Mouse (Mus musculus): Measurements from ENCODE around the gene Zfp219. TPM values are rescaled to one million over a fixed set of nuclear protein-coding genes. Genes with fewer than 3 reads are reported as not detected.

The Zfp219 gene
- polyA plus RNA-seq, 1 experiment from 2014 or later: 74.8 TPM

GRCm38 (mm10) chr14:52012085-52012484 lies 8.4 kb downstream of the Zfp219 start:
- in situ Hi-C loops (cut with MboI; ENCODE audit: low pct_unique_long_range_greater_than_20kb): no loop called here

GRCm38 (mm10) chr14:52011683-52012082 lies 8.8 kb downstream of the Zfp219 start:
- ATAC-seq: no peak
- in situ Hi-C loops (cut with MboI; ENCODE audit: low pct_unique_long_range_greater_than_20kb): no loop called here
- H3K27me3 ChIP-seq: no peaks in the 10 kb centered on the region
- ChIA-PET POLR2A (interaction anchor here (1.9 kb wide), 1 partner anchor 9 kb away, joined by 8 read pairs; the partner anchor contains the start of gene Zfp219), CTCF (interaction anchor here (1.5 kb wide), 1 partner anchor 108 kb away, joined by 3 read pairs; no protein-coding TSS in a partner anchor)
- TF ChIP-seq CTCF (IDR thresholded peaks at IDR 0.05): no peak
- DNase-seq (ENCODE audit: low read depth, low spot score): no peak

More at GRCm38 (mm10) chr14:52012085-52012484, 8.4 kb downstream of the Zfp219 start:
- H3K27me3 ChIP-seq: no peaks in the 10 kb centered on the region
- TF ChIP-seq CTCF (IDR thresholded peaks at IDR 0.05): no peak
- no peak for ATAC-seq
- POLR2A ChIA-PET: no interaction called here
- CTCF ChIA-PET: interaction anchor here (1.5 kb wide), 1 partner anchor 109 kb away, joined by 3 read pairs; no protein-coding TSS in a partner anchor
- no peak for DNase-seq (ENCODE audit: low read depth, low spot score)

DNA sequence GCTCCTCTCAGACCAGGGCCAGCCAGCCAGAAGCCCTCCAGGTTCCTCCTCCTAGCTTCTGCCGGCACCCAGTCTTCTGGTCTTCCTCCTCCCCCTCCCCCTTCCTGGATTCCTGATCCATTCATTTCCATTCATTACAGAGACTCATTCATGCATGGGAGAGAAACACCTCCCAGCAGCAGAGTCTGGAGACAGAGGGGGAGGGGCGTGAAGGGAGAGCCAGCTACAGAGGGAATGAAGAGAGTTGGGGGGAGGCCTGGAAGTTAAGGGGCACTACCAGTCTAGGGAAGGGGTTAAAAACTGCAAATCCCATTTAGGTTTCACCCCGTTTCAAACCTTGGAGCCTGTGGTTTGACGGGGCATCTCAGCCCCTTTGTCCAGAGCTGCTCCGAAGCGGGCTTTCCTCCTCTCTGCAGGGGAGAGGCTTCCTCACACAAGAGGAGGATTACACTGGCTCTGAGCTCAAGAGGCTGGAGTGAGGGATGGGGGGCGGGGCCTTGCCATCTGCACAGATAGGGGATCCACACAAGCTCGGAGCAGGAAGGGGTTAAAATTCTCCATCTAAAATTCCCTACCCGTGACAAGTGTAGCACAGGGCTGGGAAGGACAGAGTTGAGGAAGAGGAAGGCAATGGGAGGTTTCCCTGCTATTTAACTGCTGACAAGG lies 10.0 kb downstream of the Zfp219 start:
- TF ChIP-seq CTCF (IDR thresholded peaks at IDR 0.05): no peak
- in situ Hi-C loops (cut with MboI; ENCODE audit: low pct_unique_long_range_greater_than_20kb): no loop called here

DNA sequence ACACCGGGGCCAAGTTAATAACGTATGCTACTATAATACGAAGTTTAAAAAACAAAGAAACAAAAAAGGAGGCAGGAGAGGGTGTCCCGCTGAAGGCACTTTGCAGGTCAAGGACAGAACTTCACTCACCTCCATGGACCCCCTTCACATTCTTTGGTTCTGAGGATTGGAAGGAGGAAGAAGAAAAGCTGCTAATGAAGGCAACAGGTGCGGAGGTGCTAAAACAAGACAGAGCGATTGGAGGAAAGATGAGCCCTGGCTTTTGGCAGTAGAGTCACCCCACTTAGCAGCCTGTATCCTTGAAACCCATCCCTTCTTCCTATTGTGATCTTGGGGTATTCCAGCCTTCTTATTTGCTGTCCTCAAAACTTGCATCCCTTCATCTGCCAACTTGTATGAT lies 10.7 kb downstream of the Zfp219 start:
- in situ Hi-C loops (cut with MboI; ENCODE audit: low pct_unique_long_range_greater_than_20kb): no loop called here
- TF ChIP-seq CTCF (IDR thresholded peaks at IDR 0.05): no peak
- POLR2A ChIA-PET: interaction anchor here (1.9 kb wide), 1 partner anchor 11 kb away, joined by 8 read pairs; the partner anchor contains the start of gene Zfp219

More for the DNA sequence above, 10.0 kb downstream of the Zfp219 start:
- ATAC-seq (peak; percentile 52), DNase-seq (ENCODE audit: low read depth, low spot score) (peak; percentile 51)
- ChIA-PET CTCF (interaction anchor here (1.0 to 3.7 kb wide), 4 partner anchors 10 to 107 kb away, joined by 3 to 43 read pairs (median 3); partner anchors contain the start of gene Zfp219), POLR2A (interaction anchor here (0.7 to 1.9 kb wide), 3 partner anchors 8 to 18 kb away, joined by 3 to 8 read pairs (median 3); partner anchors contain the start of gene Zfp219)
- no peaks in the 10 kb centered on the region for H3K27me3 ChIP-seq

GRCm38 (mm10) chr14:52009361-52009760 lies 11.2 kb downstream of the Zfp219 start:
- POLR2A ChIA-PET: no interaction called here
- no peaks in the 10 kb centered on the region for H3K27me3 ChIP-seq
- in situ Hi-C loops (cut with MboI; ENCODE audit: low pct_unique_long_range_greater_than_20kb): no loop called here
- no peak for DNase-seq (ENCODE audit: low read depth, low spot score)
- TF ChIP-seq CTCF (IDR thresholded peaks at IDR 0.05): no peak
- CTCF ChIA-PET: interaction anchor here (1.5 to 3.7 kb wide), 3 partner anchors 10 to 102 kb away, joined by 3 to 43 read pairs (median 10); partner anchors contain the start of gene Zfp219
- ATAC-seq: no peak

More for the DNA sequence above, 10.7 kb downstream of the Zfp219 start:
- DNase-seq (ENCODE audit: low read depth, low spot score) (no peak), ATAC-seq (no peak)
- CTCF ChIA-PET: interaction anchor here (1.0 to 3.7 kb wide), 3 partner anchors 11 to 22 kb away, joined by 3 to 43 read pairs (median 3); partner anchors contain the start of gene Zfp219
- no peaks in the 10 kb centered on the region for H3K27me3 ChIP-seq

GRCm38 (mm10) chr14:52008321-52009203 lies 12.0 kb downstream of the Zfp219 start:
- no peaks in the 10 kb centered on the region for H3K27me3 ChIP-seq
- ChIA-PET CTCF (interaction anchor here (0.7 to 3.7 kb wide), 5 partner anchors 9 to 125 kb away, joined by 3 to 43 read pairs (median 4); partner anchors contain the start of gene Zfp219), POLR2A (interaction anchor here (0.6 kb wide), 1 partner anchor 9 kb away, joined by 8 read pairs; no protein-coding TSS in a partner anchor)
- ATAC-seq (peak; percentile 54), DNase-seq (ENCODE audit: low read depth, low spot score) (no peak)
- in situ Hi-C loops (cut with MboI; ENCODE audit: low pct_unique_long_range_greater_than_20kb): no loop called here
- TF ChIP-seq CTCF (IDR thresholded peaks at IDR 0.05): no peak

DNA sequence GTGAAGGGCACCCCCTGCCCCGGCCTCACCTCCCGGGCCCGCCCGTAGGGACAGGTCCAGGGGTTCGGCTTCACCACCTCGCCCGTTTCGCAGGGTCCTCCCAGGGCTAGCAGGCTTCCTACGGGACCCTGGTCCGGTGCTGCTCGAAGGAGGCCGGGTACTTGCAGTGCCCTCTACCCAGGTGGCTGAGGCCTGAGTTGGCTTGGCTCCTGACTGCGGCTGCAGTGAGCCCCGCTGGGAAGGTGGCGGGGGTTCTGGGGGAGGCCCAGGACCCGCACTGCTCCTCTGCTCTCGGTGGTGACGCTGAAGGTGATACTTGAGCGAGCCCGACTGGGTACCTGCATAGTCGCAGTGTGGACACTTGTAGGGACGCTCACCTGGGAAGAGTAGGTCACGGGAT lies 13.8 kb downstream of the Zfp219 start:
- no peak for ATAC-seq
- no peak for DNase-seq (ENCODE audit: low read depth, low spot score)
- POLR2A ChIA-PET: no interaction called here
- no peaks in the 10 kb centered on the region for H3K27me3 ChIP-seq
- CTCF ChIA-PET: interaction anchor here (2.3 kb wide), 1 partner anchor 12 kb away, joined by 7 read pairs; no protein-coding TSS in a partner anchor
- TF ChIP-seq CTCF (IDR thresholded peaks at IDR 0.05): no peak
- in situ Hi-C loops (cut with MboI; ENCODE audit: low pct_unique_long_range_greater_than_20kb): no loop called here

DNA sequence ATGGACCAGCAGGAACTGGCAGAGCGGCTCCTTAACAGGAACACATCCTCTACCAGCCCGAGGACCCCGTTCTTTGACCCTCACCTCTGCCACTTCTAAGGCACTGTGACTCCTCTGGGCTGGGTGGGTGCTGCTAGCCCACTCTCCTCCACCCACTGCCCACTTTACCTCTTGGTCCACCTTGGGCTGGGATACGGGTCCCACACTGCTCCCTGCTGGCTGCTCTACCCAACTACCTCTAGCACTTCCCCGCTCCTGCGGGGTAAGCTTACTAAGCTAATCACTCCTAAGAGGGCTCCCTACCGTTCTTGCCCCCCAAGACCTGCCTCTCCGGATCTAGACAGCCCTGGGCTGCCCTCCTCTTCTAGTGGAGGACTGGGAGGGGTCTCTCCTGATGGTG lies 14.3 kb downstream of the Zfp219 start:
- CTCF ChIA-PET: interaction anchor here (2.3 kb wide), 1 partner anchor 12 kb away, joined by 7 read pairs; no protein-coding TSS in a partner anchor
- H3K27me3 ChIP-seq: no peaks in the 10 kb centered on the region
- POLR2A ChIA-PET: no interaction called here
- TF ChIP-seq CTCF (IDR thresholded peaks at IDR 0.05): no peak
- DNase-seq (ENCODE audit: low read depth, low spot score) (no peak), ATAC-seq (no peak)
- in situ Hi-C loops (cut with MboI; ENCODE audit: low pct_unique_long_range_greater_than_20kb): no loop called here

- DNase-seq (ENCODE audit: low read depth, low spot score) (no peak), ATAC-seq (no peak)
- ChIA-PET POLR2A (interaction anchor here (1.4 kb wide), 1 partner anchor 13 kb away, joined by 5 read pairs; no protein-coding TSS in a partner anchor), CTCF (interaction anchor here (2.3 kb wide), 1 partner anchor 13 kb away, joined by 7 read pairs; no protein-coding TSS in a partner anchor)
- TF ChIP-seq CTCF (IDR thresholded peaks at IDR 0.05): no peak
- in situ Hi-C loops (cut with MboI; ENCODE audit: low pct_unique_long_range_greater_than_20kb): no loop called here
- no peaks in the 10 kb centered on the region for H3K27me3 ChIP-seq
Observed at GRCm38 (mm10) chr14:52005616-52006015, 14.9 kb downstream of the Zfp219 start.

GRCm38 (mm10) chr14:52005141-52005540 lies 15.4 kb downstream of the Zfp219 start:
- ATAC-seq (no peak), DNase-seq (ENCODE audit: low read depth, low spot score) (no peak)
- in situ Hi-C loops (cut with MboI; ENCODE audit: low pct_unique_long_range_greater_than_20kb): no loop called here
- TF ChIP-seq CTCF (IDR thresholded peaks at IDR 0.05): no peak
- ChIA-PET CTCF (interaction anchor here (0.8 to 2.3 kb wide), 2 partner anchors 13 to 17 kb away, joined by 3 to 7 read pairs; no protein-coding TSS in a partner anchor), POLR2A (interaction anchor here (1.4 kb wide), 1 partner anchor 13 kb away, joined by 5 read pairs; no protein-coding TSS in a partner anchor)
- H3K27me3 ChIP-seq: no peaks in the 10 kb centered on the region
